Mouse (Mus musculus) lung, embryonic 14.5 days (tissue): ENCODE data around the gene Plin4. TPM values are rescaled to one million over a fixed set of nuclear protein-coding genes. Genes with fewer than 3 reads are reported as not detected.
"Not testable (repeated sequence)": the region's sequence is repeated elsewhere in the genome, so short reads cannot be mapped to it uniquely, and the experiment has no call there.

Experiments used
- ATAC-seq: fragments of 200-750 bp; cut with Nextera tagmentation; 2 replicates; pipeline ENCODE4 v1.8.0; 2017; ENCODE audit warnings: mild to moderate bottlenecking, moderate TSS enrichment, moderate library complexity; ENCODE audit not compliant: insufficient read depth
- DNase-seq: peaks from one replicate; pipeline ENCODE4 v3.0.0-alpha.2; 2015
- H3K27ac ChIP-seq: fragments of 300-500 bp; sonication (generic); 2 replicates; pipeline ENCODE4 v1.5.1; 2014; ENCODE audit warnings: low read depth, mild to moderate bottlenecking, moderate library complexity
- H3K27me3 ChIP-seq: fragments of 300-500 bp; sonication (generic); 2 replicates; pipeline ENCODE4 v1.6.1; 2014; ENCODE audit warnings: low read length, control low read depth; ENCODE audit not compliant: insufficient read depth
- H3K36me3 ChIP-seq: fragments of 300-500 bp; sonication (generic); 2 replicates; pipeline ENCODE4 v1.6.1; 2014; ENCODE audit warnings: control low read depth; ENCODE audit not compliant: insufficient read depth
- H3K4me1 ChIP-seq: fragments of 300-500 bp; sonication (generic); 2 replicates; pipeline ENCODE4 v1.6.1; 2014; ENCODE audit warnings: antibody characterized with exemption, control low read depth; ENCODE audit not compliant: insufficient read depth
- H3K4me2 ChIP-seq: fragments of 300-500 bp; sonication (generic); 2 replicates; pipeline ENCODE4 v1.6.1; 2014; ENCODE audit warnings: mild to moderate bottlenecking
- H3K4me3 ChIP-seq: fragments of 300-500 bp; sonication (generic); 2 replicates; pipeline ENCODE4 v1.5.1; 2014; ENCODE audit warnings: low read depth, low read length
- H3K9ac ChIP-seq: fragments of 300-500 bp; sonication (generic); 2 replicates; pipeline ENCODE4 v1.6.1; 2014
- H3K9me3 ChIP-seq: fragments of 300-500 bp; sonication (generic); 2 replicates; pipeline ENCODE4 v1.6.1; 2016; ENCODE audit warnings: low read depth, low read length, control low read depth
- CTCF ChIP-seq: IDR thresholded peaks from 2 replicates; pipeline ENCODE4 v1.5.1; 2016; ENCODE audit warnings: antibody characterized with exemption, low read depth
- WGBS: fragments of 180-500 bp; shearing (Covaris S2); extraction: QIAGEN DNeasy Blood & Tissue Kit; methylation state at CpG from one replicate; pipeline ENCODE4 v1.1.7; 2014; 5-methylcytosine and 5-hydroxymethylcytosine counted together
- polyA plus RNA-seq: library from polyadenylated mRNA; unstranded; fragments of >200 nt; fragmentation: Nextera tagmentation; extraction: Ambion mirVana; gene quantifications from 2 replicates; pipeline ENCODE4 v1.2.1, GENCODE M21; 2014

Plin4 gene
- polyA plus RNA-seq, 1 experiment from 2014 or later = 0.28 TPM

DNA sequence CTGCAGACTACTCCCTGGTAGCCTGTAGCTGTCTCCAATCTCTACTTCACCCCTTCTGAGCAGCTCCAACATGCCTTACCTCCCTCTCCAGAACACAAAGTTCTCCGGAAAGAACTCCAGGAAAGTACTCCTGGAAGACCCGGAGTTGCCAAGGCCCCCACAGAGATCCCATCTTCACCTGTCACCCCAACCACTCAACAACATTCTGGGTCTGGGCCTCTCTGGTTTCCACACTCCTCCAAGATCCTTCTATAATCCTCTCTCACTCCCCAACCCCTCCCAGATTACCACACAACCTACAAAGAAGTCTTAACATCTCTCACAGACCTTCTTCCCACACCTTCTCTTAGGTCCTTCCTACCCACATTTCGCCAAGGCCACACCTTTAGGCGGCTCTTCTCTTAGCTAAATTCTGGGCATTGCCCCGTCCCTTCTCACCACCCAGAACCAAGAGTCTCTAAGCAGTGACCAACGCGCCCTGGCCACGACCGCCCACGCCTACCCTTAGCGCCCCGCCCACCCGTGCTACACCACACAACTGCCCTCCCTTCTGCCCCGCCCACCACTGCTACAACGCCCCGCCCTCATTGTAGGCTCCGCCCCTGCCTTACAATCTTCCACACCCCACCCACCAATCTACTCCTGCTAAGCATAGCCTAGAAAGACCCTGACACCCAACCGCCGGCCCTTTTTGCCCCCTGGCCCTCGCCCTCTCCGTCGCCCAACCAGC lies 35.3 kb downstream of the Plin4 start:
- Histone ChIP-seq H3K27ac (peak overlapping the region; percentile 96), H3K9ac (peak overlapping the region; percentile 67), H3K27me3 (no peaks in the 10 kb centered on the region), H3K36me3 (peaks cover 38% of the 10 kb centered on the region), H3K4me1 (peaks cover 3% of the 10 kb centered on the region; the same call in 1 of the 2 replicates), H3K4me3 (peak overlapping the region; percentile 65), H3K9me3 (no peaks in the 10 kb centered on the region), H3K4me2 (peak overlapping the region; percentile 71)
- DNase-seq = peak; percentile 91
- peak; percentile 23 for ATAC-seq
- WGBS = 8% methylated on average over 22 of the region's 22 CpGs
- TF ChIP-seq CTCF = no peak

DNA sequence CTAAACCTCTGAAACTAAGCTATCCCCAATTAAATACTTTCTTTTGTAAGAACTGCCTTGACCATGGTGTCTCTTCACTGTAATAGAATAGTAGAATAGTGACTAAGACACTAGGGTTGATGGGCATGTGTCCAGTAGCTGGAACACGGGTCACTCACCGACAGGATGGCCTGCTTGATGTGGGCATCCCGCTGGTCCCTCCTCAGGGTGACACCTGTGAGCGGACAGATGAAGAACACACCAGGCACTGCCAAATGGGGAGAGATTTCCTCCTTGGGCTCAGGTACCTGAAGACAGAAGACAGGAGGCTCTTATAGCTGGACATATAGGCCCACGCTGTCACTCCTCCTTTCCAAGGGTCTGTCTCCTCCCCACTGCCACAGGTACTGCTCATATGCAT lies 37.4 kb downstream of the Plin4 start:
- Histone ChIP-seq H3K4me2 (no peak overlapping the region), H3K36me3 (peaks cover 58% of the 10 kb centered on the region), H3K27ac (no peak overlapping the region), H3K27me3 (no peaks in the 10 kb centered on the region), H3K9me3 (no peaks in the 10 kb centered on the region), H3K9ac (no peak overlapping the region), H3K4me1 (peaks cover 3% of the 10 kb centered on the region; the same call in 1 of the 2 replicates), H3K4me3 (no peak overlapping the region)
- ATAC-seq = no peak
- DNase-seq = no peak
- no peak for TF ChIP-seq CTCF
- WGBS = 89% methylated on average over 5 of the region's 5 CpGs

DNA sequence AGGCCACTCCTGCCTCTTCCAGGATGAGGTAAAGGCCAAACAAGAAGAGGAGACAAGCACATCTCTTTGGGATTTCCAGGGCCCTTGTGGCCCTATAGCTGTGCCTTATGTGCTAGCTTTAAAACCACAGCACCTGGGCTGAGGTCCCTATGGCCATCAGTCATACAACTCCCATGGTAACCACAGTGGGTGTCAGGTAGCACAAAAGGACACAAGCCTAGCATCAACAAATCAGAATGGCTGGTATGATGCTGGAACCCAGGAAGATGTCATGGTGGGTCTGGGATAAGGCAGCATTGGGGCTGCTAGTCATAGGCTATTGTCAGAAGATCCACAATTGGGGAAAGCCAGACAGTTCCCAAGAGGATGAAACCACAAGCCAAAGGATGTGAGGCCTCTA lies 38.5 kb downstream of the Plin4 start:
- no peaks in the 10 kb centered on the region for H3K27me3 ChIP-seq
- H3K9ac ChIP-seq = no peak overlapping the region
- H3K4me3 ChIP-seq = no peak overlapping the region
- DNase-seq (no peak), ATAC-seq (no peak)
- H3K9me3 ChIP-seq = no peaks in the 10 kb centered on the region
- H3K4me1 ChIP-seq = peaks cover 3% of the 10 kb centered on the region; the same call in 1 of the 2 replicates
- peaks cover 69% of the 10 kb centered on the region for H3K36me3 ChIP-seq
- no peak for TF ChIP-seq CTCF
- no peak overlapping the region for H3K4me2 ChIP-seq
- no peak overlapping the region for H3K27ac ChIP-seq

DNA sequence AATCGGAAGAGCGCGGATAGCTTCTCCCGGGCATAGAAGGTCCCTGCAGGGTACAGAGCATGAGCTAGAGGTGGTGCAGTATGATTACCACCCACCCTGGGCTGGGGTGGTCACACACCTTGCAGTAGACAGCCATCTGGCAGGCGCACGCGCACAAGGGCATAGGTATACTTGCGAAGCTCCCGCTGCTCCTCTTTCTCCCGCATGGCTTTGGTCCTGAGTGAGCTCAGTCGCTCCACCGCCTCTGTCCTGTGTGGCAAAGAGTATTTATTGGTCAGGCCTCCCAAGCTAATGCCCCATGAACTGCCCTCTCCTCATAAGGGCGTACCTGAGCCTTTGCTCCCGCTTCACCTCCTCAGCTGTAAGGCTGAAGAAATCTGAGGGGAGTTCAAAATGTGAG lies 40.5 kb downstream of the Plin4 start:
- WGBS = 94% methylated on average over 14 of the region's 14 CpGs
- no peak for ATAC-seq
- Histone ChIP-seq H3K4me2 (no peak overlapping the region), H3K36me3 (peaks cover 89% of the 10 kb centered on the region), H3K9ac (no peak overlapping the region), H3K27ac (no peak overlapping the region), H3K4me1 (peaks cover 3% of the 10 kb centered on the region; the same call in 1 of the 2 replicates), H3K27me3 (no peaks in the 10 kb centered on the region), H3K4me3 (no peak overlapping the region), H3K9me3 (no peaks in the 10 kb centered on the region)
- DNase-seq = no peak
- no peak for TF ChIP-seq CTCF

DNA sequence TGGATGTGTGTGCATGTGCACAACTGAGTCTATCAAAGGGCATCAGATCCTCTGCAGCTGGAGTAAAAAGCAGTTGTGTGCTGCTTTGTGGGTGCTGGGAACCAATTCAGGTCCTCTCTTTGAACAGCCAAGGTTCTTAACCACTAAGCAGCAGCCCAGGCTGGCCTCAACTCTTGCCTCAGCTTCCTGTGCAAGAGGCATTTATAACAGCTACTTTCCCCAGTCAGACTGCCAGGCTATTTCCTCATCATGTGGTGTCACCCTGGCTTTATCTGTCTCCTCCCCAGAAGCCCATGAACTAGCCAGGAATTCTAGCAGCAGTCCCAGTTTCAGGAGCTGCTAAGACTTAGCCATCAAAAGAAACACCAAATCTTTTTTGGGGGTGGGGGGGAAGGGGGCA lies 43.2 kb downstream of the Plin4 start:
- no peak for DNase-seq
- H3K9me3 ChIP-seq = no peaks in the 10 kb centered on the region
- no peaks in the 10 kb centered on the region for H3K4me1 ChIP-seq
- H3K27ac ChIP-seq = no peak overlapping the region
- H3K36me3 ChIP-seq = peaks cover 99% of the 10 kb centered on the region
- H3K4me2 ChIP-seq = no peak overlapping the region
- no peak for ATAC-seq
- no peak overlapping the region for H3K4me3 ChIP-seq
- no peaks in the 10 kb centered on the region for H3K27me3 ChIP-seq
- no peak overlapping the region for H3K9ac ChIP-seq
- no peak for TF ChIP-seq CTCF

DNA sequence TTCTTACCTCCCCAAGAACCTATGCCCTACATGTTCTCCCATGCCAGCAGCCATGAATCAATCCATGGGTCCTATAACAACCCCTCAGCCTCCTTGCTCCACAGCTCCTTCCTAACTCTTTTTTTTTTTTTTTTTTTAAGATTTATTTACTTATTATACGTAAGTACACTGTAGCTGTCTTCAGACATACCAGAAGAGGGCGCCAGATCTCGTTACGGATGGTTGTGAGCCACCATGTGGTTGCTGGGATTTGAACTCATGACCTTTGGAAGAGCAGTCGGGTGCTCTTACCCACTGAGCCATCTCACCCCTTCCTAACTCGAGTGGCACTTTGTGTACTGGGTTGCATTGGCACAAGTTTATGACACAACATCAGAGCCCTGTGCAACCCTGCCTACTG lies 43.9 kb downstream of the Plin4 start:
- H3K4me3 ChIP-seq, H3K4me1 ChIP-seq, H3K4me2 ChIP-seq, H3K27me3 ChIP-seq, DNase-seq, H3K27ac ChIP-seq, ATAC-seq, H3K9me3 ChIP-seq, H3K9ac ChIP-seq: not testable (repeated sequence)
- WGBS = 78% methylated on average over 6 of the region's 6 CpGs
- 0 out of 2 replicates have a peak, but pooled peaks have one; percentile 15 for TF ChIP-seq CTCF
- H3K36me3 ChIP-seq = peaks cover 99% of the 10 kb centered on the region

DNA sequence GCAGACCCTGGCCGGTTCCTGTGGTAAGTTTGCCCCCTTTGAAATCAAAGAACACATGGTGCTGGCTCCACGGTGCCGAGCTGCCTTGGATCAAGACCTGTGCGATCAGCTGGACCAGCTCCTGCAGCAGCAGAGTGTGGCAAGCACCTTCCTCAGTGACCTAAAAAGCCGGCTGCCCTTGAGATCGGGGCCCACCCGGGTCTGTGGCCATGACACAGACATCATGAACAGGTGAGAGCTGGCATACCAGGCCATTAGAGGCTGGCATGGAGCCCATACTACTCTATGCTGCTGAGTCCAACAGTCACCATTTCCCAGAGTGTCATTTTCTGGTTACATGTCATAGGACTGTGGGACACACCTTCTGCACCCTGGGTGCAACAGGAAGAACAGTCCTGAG lies 47.5 kb downstream of the Plin4 start:
- Histone ChIP-seq H3K27me3 (no peaks in the 10 kb centered on the region), H3K9ac (no peak overlapping the region), H3K4me2 (no peak overlapping the region), H3K27ac (no peak overlapping the region), H3K9me3 (no peaks in the 10 kb centered on the region), H3K36me3 (peaks cover 97% of the 10 kb centered on the region), H3K4me1 (no peaks in the 10 kb centered on the region), H3K4me3 (no peak overlapping the region)
- 89% methylated on average over 7 of the region's 7 CpGs for WGBS
- ATAC-seq = no peak
- no peak for DNase-seq
- no peak for TF ChIP-seq CTCF
